Mouse (Mus musculus) thymus, adult 2 months (tissue): ENCODE measurements at regions not wholly inside any gene's neighbourhood (a gene's known extent, or its start where the extent isn't known, plus 50 kb on each side); places are given as distances from the start of the nearest gene placed in this dataset.

ENCODE experiments used
- CTCF ChIP-seq: fragments of 200-500 bp; IDR thresholded peaks from 2 replicates; pipeline ENCODE4 v1.5.1; 2012; ENCODE audit warnings: mild to moderate bottlenecking, control low read depth, low read length, moderate library complexity, borderline replicate concordance; ENCODE audit not compliant: control insufficient read depth, poor library complexity, insufficient read depth; ENCODE audit errors: extremely low read depth
- POLR2A ChIP-seq: fragments of 200-500 bp; IDR thresholded peaks from 2 replicates; pipeline ENCODE4 v1.6.1; 2012; ENCODE audit warnings: mild to moderate bottlenecking, low read length, control low read depth, moderate library complexity; ENCODE audit not compliant: control insufficient read depth, poor library complexity, insufficient read depth; ENCODE audit errors: extremely low read depth

DNA sequence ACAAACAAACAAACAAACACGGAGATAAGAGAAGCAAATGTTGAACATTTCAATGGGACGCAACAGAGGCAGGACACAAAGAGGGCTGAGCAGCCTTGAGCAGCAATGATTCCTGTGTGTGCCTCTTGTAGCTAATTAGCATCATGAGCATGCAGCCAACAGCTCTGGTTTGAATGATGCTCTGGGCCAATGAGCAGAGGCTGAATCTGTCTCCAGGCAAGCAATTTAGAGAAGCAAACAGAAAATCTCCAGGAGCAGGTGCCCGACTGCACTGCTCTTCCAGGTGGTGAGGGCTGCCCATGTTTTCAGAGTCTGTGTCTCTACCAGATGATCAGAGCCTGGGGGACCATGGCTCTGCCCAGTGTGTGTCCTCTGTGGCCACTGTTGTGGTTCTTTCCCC is 532.2 kb upstream of the Tnp1 start:
- TF ChIP-seq CTCF (no peak), POLR2A (no peak)
